Mouse (Mus musculus): ENCODE results near the gene Clcnka. TPM values are rescaled to one million over a fixed set of nuclear protein-coding genes. Genes with fewer than 3 reads are reported as not detected.

The Clcnka gene
- polyA plus RNA-seq, 1 experiment from 2014 or later = not detected

GRCm38 (mm10) chr4:141423288-141423687, 24.8 kb upstream of the Clcnka start:
- no peaks in the 10 kb centered on the region for H3K36me3 ChIP-seq (ENCODE audit: control insufficient read depth, insufficient read depth)
- WGBS = 81% methylated on average over 5 of the region's 5 CpGs
- no peak for ATAC-seq
- no peak overlapping the region for H3K27ac ChIP-seq (ENCODE audit: low read depth, low read length)
- no peaks in the 10 kb centered on the region for H3K27me3 ChIP-seq (replicated peaks; ENCODE audit: control insufficient read depth, insufficient read depth, low read length)
- H3K9ac ChIP-seq (ENCODE audit: low read depth, low read length) = no peak overlapping the region
- no peak overlapping the region for H3K4me3 ChIP-seq (ENCODE audit: low read depth, low read length)
- H3K4me1 ChIP-seq (replicated peaks; ENCODE audit: control insufficient read depth, insufficient read depth, low read length) = peaks cover 13% of the 10 kb centered on the region; the same call in 1 of the 2 replicates
- no peak overlapping the region for H3K4me2 ChIP-seq (replicated peaks; ENCODE audit: low read depth)
- no peak for TF ChIP-seq CTCF (IDR thresholded peaks at IDR 0.05; ENCODE audit: low read depth)
- H3K9me3 ChIP-seq (ENCODE audit: control insufficient read depth) = no peaks in the 10 kb centered on the region

- Histone ChIP-seq H3K36me3 (ENCODE audit: control insufficient read depth, insufficient read depth) (no peaks in the 10 kb centered on the region), H3K9me3 (ENCODE audit: control insufficient read depth) (no peaks in the 10 kb centered on the region), H3K4me3 (ENCODE audit: low read depth, low read length) (no peak overlapping the region), H3K27me3 (replicated peaks; ENCODE audit: control insufficient read depth, insufficient read depth, low read length) (no peaks in the 10 kb centered on the region), H3K27ac (ENCODE audit: low read depth, low read length) (no peak overlapping the region), H3K9ac (ENCODE audit: low read depth, low read length) (no peak overlapping the region), H3K4me2 (replicated peaks; ENCODE audit: low read depth) (0 out of 2 replicates have a peak overlapping the region, but pooled peaks have one; percentile 38), H3K4me1 (replicated peaks; ENCODE audit: control insufficient read depth, insufficient read depth, low read length) (peaks cover 13% of the 10 kb centered on the region; the same call in 1 of the 2 replicates)
- no peak for TF ChIP-seq CTCF (IDR thresholded peaks at IDR 0.05; ENCODE audit: low read depth)
- ATAC-seq = no peak
- 85% methylated on average over 5 of the region's 5 CpGs for WGBS
These were observed 24.3 kb upstream of the Clcnka start for GRCm38 (mm10) chr4:141422841-141423240.

GRCm38 (mm10) chr4:141421423-141421822, 22.9 kb upstream of the Clcnka start:
- WGBS = 53% methylated on average over 14 of the region's 14 CpGs
- peak; percentile 49 for ATAC-seq
- H3K4me2 ChIP-seq (replicated peaks; ENCODE audit: low read depth) = peak overlapping the region; percentile 38
- H3K9me3 ChIP-seq (ENCODE audit: control insufficient read depth) = no peaks in the 10 kb centered on the region
- H3K36me3 ChIP-seq (ENCODE audit: control insufficient read depth, insufficient read depth) = no peaks in the 10 kb centered on the region
- H3K4me1 ChIP-seq (replicated peaks; ENCODE audit: control insufficient read depth, insufficient read depth, low read length) = peaks cover 13% of the 10 kb centered on the region; the same call in 1 of the 2 replicates
- peak overlapping the region; percentile 17; the same call in 1 of the 2 replicates for H3K4me3 ChIP-seq (ENCODE audit: low read depth, low read length)
- H3K27ac ChIP-seq (ENCODE audit: low read depth, low read length) = peak overlapping the region; percentile 28; the same call in 1 of the 2 replicates
- peak; percentile 32 for TF ChIP-seq CTCF (IDR thresholded peaks at IDR 0.05; ENCODE audit: low read depth)
- H3K9ac ChIP-seq (ENCODE audit: low read depth, low read length) = peak overlapping the region; percentile 31; the same call in 1 of the 2 replicates
- no peaks in the 10 kb centered on the region for H3K27me3 ChIP-seq (replicated peaks; ENCODE audit: control insufficient read depth, insufficient read depth, low read length)

DNA sequence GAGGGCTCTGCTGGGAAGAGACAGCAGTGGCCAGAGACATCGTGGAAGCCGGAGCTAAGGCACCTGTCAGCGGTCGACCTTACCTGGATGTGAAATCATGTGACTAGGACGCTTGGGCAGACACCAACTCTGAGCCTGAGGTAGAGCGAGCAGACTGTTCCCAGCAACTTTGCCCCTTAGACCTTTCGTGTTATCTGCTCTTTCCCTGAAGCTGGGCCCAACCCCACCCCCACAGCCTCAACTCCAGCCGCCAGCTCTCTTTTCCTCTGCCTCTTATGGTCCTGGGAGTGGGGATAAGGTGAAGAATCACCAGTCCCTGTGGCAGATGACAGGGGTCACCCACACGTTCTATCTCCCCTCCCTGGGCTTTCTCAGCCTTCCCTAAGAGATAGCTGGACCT, 22.4 kb upstream of the Clcnka start:
- Histone ChIP-seq H3K27me3 (replicated peaks; ENCODE audit: control insufficient read depth, insufficient read depth, low read length) (no peaks in the 10 kb centered on the region), H3K9ac (ENCODE audit: low read depth, low read length) (peak overlapping the region; percentile 31; the same call in 1 of the 2 replicates), H3K36me3 (ENCODE audit: control insufficient read depth, insufficient read depth) (no peaks in the 10 kb centered on the region), H3K4me2 (replicated peaks; ENCODE audit: low read depth) (peak overlapping the region; percentile 38; the same call in 1 of the 2 replicates), H3K4me1 (replicated peaks; ENCODE audit: control insufficient read depth, insufficient read depth, low read length) (peaks cover 11% of the 10 kb centered on the region; the same call in 1 of the 2 replicates), H3K4me3 (ENCODE audit: low read depth, low read length) (no peak overlapping the region), H3K27ac (ENCODE audit: low read depth, low read length) (0 out of 2 replicates have a peak overlapping the region, but pooled peaks have one; percentile 28), H3K9me3 (ENCODE audit: control insufficient read depth) (no peaks in the 10 kb centered on the region)
- 22% methylated on average over 9 of the region's 9 CpGs for WGBS
- no peak for TF ChIP-seq CTCF (IDR thresholded peaks at IDR 0.05; ENCODE audit: low read depth)
- peak; percentile 71 for ATAC-seq

- Histone ChIP-seq H3K4me3 (ENCODE audit: low read depth, low read length) (peak within 1 kb of the TSS; percentile 17; the same call in 1 of the 2 replicates), H3K36me3 (ENCODE audit: control insufficient read depth, insufficient read depth) (no peaks in the 10 kb centered on the region), H3K27ac (ENCODE audit: low read depth, low read length) (peak within 1 kb of the TSS; percentile 28; the same call in 1 of the 2 replicates), H3K27me3 (replicated peaks; ENCODE audit: control insufficient read depth, insufficient read depth, low read length) (no peaks in the 10 kb centered on the region), H3K4me1 (replicated peaks; ENCODE audit: control insufficient read depth, insufficient read depth, low read length) (peaks cover 5% of the 10 kb centered on the region; the same call in 1 of the 2 replicates), H3K9me3 (ENCODE audit: control insufficient read depth) (no peaks in the 10 kb centered on the region), H3K4me2 (replicated peaks; ENCODE audit: low read depth) (peak within 1 kb of the TSS; percentile 38), H3K9ac (ENCODE audit: low read depth, low read length) (peak within 1 kb of the TSS; percentile 31; the same call in 1 of the 2 replicates)
- no peak for ATAC-seq
- WGBS = 62% methylated on average over 9 of the region's 9 CpGs
- no peak for TF ChIP-seq CTCF (IDR thresholded peaks at IDR 0.05; ENCODE audit: low read depth)
These were observed 21.8 kb upstream of the Clcnka start, which contains the start of gene Hspb7 for GRCm38 (mm10) chr4:141420192-141420829. TSS of gene Hspb7 (plus strand) at chr4:141420779.

DNA sequence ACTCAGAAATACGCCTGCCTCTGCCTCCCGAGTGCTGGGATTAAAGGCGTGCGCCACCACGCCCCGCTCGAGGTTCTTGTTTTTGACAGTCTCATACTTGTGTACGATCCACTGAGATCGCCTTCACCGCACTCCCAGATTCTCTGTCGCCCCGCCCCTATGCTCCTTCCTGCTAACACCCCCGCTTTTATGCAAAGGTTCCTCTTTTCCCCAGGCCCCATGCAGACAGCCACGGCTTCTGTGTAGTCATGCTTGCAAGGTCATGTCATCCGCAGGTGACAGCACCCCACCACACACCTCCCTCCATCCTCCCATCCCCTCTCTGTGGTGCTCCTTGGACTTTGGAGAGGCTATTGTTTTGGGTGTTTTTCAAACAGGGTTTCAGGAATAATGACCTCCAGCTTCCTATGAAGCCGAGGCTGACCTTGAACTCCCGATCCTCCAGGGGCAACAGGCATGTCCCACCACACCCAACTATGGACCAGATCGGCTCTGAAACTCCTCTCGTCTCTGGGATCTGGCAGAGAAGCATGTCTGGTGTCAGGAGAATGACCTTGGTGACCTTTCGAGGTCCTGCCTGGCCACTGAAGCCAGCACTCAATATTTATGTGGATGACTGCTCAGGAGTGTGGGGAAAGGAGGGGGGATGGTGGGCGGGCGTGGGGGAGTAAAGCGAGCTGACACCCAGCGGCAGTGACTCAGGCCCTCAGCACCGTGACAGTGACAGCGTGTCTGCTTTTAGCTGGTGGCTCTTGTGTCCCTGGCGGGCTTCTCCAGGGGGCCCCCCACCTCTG, 21.1 kb upstream of the Clcnka start:
- H3K36me3 ChIP-seq (ENCODE audit: control insufficient read depth, insufficient read depth) = no peaks in the 10 kb centered on the region
- ATAC-seq = no peak
- H3K27me3 ChIP-seq (replicated peaks; ENCODE audit: control insufficient read depth, insufficient read depth, low read length) = no peaks in the 10 kb centered on the region
- no peak overlapping the region for H3K27ac ChIP-seq (ENCODE audit: low read depth, low read length)
- H3K4me3 ChIP-seq (ENCODE audit: low read depth, low read length) = no peak overlapping the region
- no peaks in the 10 kb centered on the region for H3K9me3 ChIP-seq (ENCODE audit: control insufficient read depth)
- H3K4me2 ChIP-seq (replicated peaks; ENCODE audit: low read depth) = no peak overlapping the region
- H3K4me1 ChIP-seq (replicated peaks; ENCODE audit: control insufficient read depth, insufficient read depth, low read length) = peaks cover 5% of the 10 kb centered on the region; the same call in 1 of the 2 replicates
- TF ChIP-seq CTCF (IDR thresholded peaks at IDR 0.05; ENCODE audit: low read depth) = no peak
- no peak overlapping the region for H3K9ac ChIP-seq (ENCODE audit: low read depth, low read length)
- 67% methylated on average over 27 of the region's 27 CpGs for WGBS
